Mouse (Mus musculus) hindbrain, postnatal 0 days (tissue): ENCODE results near the gene Arid5a. TPM values are rescaled to one million over a fixed set of nuclear protein-coding genes. Genes with fewer than 3 reads are reported as not detected.

Experiments
- ATAC-seq: fragments of 200-750 bp; cut with Nextera tagmentation; 2 replicates; pipeline ENCODE4 v1.8.0; 2017; ENCODE audit warnings: mild to moderate bottlenecking, moderate TSS enrichment, moderate library complexity
- DNase-seq: peaks from one replicate; pipeline ENCODE4 v3.0.0-alpha.2; 2015; ENCODE audit warnings: low spot score
- H3K27ac ChIP-seq: fragments of 300-500 bp; sonication (generic); 2 replicates; pipeline ENCODE4 v1.5.1; 2014; ENCODE audit warnings: mild to moderate bottlenecking
- H3K27me3 ChIP-seq: fragments of 300-500 bp; sonication (generic); 2 replicates; pipeline ENCODE4 v1.6.1; 2014; ENCODE audit warnings: low read length, mixed read lengths; ENCODE audit not compliant: insufficient read depth
- H3K36me3 ChIP-seq: fragments of 300-500 bp; sonication (generic); 2 replicates; pipeline ENCODE4 v1.6.1; 2014; ENCODE audit warnings: low read length, mixed read lengths; ENCODE audit not compliant: insufficient read depth
- H3K4me1 ChIP-seq: fragments of 300-500 bp; sonication (generic); 2 replicates; pipeline ENCODE4 v1.6.1; 2014; ENCODE audit warnings: antibody characterized with exemption, low read length, mixed read lengths; ENCODE audit not compliant: insufficient read depth
- H3K4me2 ChIP-seq: fragments of 300-500 bp; sonication (generic); 2 replicates; pipeline ENCODE4 v1.6.1; 2014; ENCODE audit warnings: low read depth, mild to moderate bottlenecking, low read length, moderate library complexity, mixed read lengths
- H3K4me3 ChIP-seq: fragments of 300-500 bp; sonication (generic); 2 replicates; pipeline ENCODE4 v1.5.1; 2014; ENCODE audit warnings: low read length
- H3K9ac ChIP-seq: fragments of 300-500 bp; sonication (generic); replicated peaks from 2 replicates; pipeline ENCODE4 v1.6.1; 2014; ENCODE audit warnings: mild to moderate bottlenecking, low read length, moderate library complexity, mixed read lengths
- H3K9me3 ChIP-seq: fragments of 300-500 bp; sonication (generic); 2 replicates; pipeline ENCODE4 v1.6.1; 2016; ENCODE audit warnings: low read length, mixed read lengths
- CTCF ChIP-seq: IDR thresholded peaks from 2 replicates; pipeline ENCODE4 v1.5.1; 2016; ENCODE audit warnings: antibody characterized with exemption, control low read depth, low read depth
- WGBS: fragments of 180-500 bp; shearing (Covaris S2); extraction: QIAGEN DNeasy Blood & Tissue Kit; methylation state at CpG from one replicate; pipeline ENCODE4 v1.1.7; 2014; 5-methylcytosine and 5-hydroxymethylcytosine counted together
- polyA plus RNA-seq: library from polyadenylated mRNA; unstranded; fragments of >200 nt; fragmentation: Nextera tagmentation; extraction: Ambion mirVana; gene quantifications from 2 replicates; pipeline ENCODE4 v1.2.1, GENCODE M21; 2015
- total RNA-seq: library from RNA; depleted of rRNA; stranded (reverse); fragments of >200 nt; gene quantifications from 2 replicates; pipeline ENCODE4 v1.2.3, GENCODE M21; 2014

Gene Arid5a
- total and polyA plus RNA-seq, 2 experiments from 2014 or later: 8.4 to 10.1 TPM

- H3K4me2 ChIP-seq: no peak within 1 kb of the TSS
- no peak for TF ChIP-seq CTCF
- H3K27ac ChIP-seq: no peak within 1 kb of the TSS
- H3K27me3 ChIP-seq: no peaks in the 10 kb centered on the region; the same call in 1 of the 2 replicates
- H3K4me3 ChIP-seq: no peak within 1 kb of the TSS
- no peak within 1 kb of the TSS for H3K9ac ChIP-seq
- DNase-seq (no peak), ATAC-seq (0 out of 2 replicates have a peak, but pooled peaks have one; percentile 3)
- no peaks in the 10 kb centered on the region for H3K9me3 ChIP-seq
- H3K36me3 ChIP-seq: no peaks in the 10 kb centered on the region
- H3K4me1 ChIP-seq: no peaks in the 10 kb centered on the region
- 90% methylated on average over 5 of the region's 5 CpGs for WGBS
These were observed 33.1 kb upstream of the Arid5a start, which contains the start of gene Neurl3 for GRCm38 (mm10) chr1:36274455-36274854. Gene Neurl3, minus strand, starts transcription at chr1:36274679.

DNA sequence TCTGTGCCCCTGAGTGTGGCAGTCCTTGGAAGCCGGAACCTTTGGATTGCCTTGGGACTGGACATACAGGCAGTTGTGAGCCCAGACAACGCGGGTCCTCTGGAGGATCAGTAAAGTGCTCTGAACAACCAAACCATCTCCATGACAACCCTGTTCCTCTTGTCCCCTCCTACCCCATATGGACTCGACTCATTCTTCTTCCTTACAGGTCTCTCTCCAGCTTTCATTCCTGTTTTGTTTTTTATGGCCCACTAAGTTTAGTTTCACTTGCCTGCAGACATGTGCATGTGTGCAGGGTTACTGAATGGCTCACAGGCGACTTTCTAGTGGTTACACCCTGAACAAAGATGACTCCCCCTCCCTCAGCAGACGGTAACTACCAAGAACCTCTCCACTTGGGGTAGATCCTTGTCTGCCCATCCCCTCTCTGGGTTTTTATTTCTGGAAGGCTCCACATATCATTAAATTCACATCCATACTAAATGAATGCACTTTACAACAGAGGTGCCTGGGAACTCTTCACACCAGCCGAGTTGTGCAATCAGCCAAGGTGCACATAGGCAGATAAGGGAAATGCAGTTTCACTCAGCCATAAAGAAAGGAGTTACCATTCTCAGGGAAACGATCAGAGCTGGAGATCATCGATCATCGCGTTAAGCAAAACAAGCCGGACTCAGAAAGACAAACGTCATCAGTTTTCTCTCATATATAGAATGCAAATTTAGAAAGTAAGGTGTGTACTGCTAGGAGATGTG is 31.7 kb upstream of the Arid5a start:
- DNase-seq (no peak), ATAC-seq (no peak)
- Histone ChIP-seq H3K4me3 (no peak overlapping the region), H3K9me3 (no peaks in the 10 kb centered on the region), H3K4me1 (no peaks in the 10 kb centered on the region), H3K27me3 (no peaks in the 10 kb centered on the region), H3K4me2 (no peak overlapping the region), H3K9ac (no peak overlapping the region), H3K27ac (no peak overlapping the region), H3K36me3 (no peaks in the 10 kb centered on the region)
- 62% methylated on average over 13 of the region's 13 CpGs for WGBS
- no peak for TF ChIP-seq CTCF

DNA sequence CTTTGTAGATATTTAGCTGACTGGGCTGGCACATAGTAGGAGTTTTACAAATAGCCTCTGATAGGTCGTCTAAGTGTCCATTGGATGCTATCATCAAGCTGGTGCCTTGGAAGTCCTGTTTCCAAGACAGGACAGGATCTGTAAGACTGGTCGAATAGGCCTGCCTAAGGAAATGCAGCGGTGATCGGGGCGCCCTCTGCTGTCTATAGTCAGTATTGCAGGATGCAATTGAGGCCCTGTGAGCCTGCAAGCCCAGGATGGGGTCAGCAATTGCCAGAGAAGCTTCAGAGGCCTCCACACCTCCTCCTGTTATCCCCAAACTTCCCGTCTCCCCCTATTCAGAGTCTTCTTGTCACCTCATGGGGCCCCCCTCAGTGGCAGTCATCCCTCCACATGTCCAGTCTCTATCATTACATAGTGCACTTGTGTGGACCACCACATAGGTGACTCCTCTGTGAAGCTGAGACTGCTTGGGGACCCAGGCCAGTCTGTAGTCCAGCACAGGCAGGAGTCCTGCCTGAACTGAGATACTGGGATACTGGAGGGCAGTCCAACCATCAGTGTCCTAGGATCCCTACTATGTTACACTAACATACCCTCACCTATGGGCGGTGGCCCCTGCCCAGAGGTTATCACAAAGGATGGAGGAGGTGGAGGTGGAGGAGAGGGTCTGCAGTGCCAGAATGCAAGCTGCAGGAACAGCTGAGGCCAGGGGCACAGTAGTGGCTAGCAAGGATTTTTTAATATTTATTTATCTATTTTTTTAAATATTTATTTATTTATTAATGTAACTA is 30.1 kb upstream of the Arid5a start:
- Histone ChIP-seq H3K4me3 (no peak overlapping the region), H3K27ac (no peak overlapping the region), H3K36me3 (no peaks in the 10 kb centered on the region), H3K4me2 (no peak overlapping the region), H3K27me3 (no peaks in the 10 kb centered on the region), H3K4me1 (no peaks in the 10 kb centered on the region), H3K9ac (no peak overlapping the region), H3K9me3 (no peaks in the 10 kb centered on the region)
- TF ChIP-seq CTCF: peak; percentile 82
- peak; percentile 51 for DNase-seq
- 19% methylated on average over 7 of the region's 7 CpGs for WGBS
- no peak; the same call in 1 of the 2 replicates for ATAC-seq

- H3K9me3 ChIP-seq: no peaks in the 10 kb centered on the region
- H3K4me3 ChIP-seq: no peak overlapping the region
- peak; percentile 85 for DNase-seq
- peak; percentile 85 for TF ChIP-seq CTCF
- H3K36me3 ChIP-seq: no peaks in the 10 kb centered on the region
- 21% methylated on average over 3 of the region's 3 CpGs for WGBS
- ATAC-seq: peak; percentile 67; the same call in 1 of the 2 replicates
- no peaks in the 10 kb centered on the region for H3K4me1 ChIP-seq
- no peaks in the 10 kb centered on the region for H3K27me3 ChIP-seq
- H3K27ac ChIP-seq: no peak overlapping the region
- H3K4me2 ChIP-seq: no peak overlapping the region
- no peak overlapping the region for H3K9ac ChIP-seq
These were observed 28.3 kb upstream of the Arid5a start for GRCm38 (mm10) chr1:36279202-36279601.

DNA sequence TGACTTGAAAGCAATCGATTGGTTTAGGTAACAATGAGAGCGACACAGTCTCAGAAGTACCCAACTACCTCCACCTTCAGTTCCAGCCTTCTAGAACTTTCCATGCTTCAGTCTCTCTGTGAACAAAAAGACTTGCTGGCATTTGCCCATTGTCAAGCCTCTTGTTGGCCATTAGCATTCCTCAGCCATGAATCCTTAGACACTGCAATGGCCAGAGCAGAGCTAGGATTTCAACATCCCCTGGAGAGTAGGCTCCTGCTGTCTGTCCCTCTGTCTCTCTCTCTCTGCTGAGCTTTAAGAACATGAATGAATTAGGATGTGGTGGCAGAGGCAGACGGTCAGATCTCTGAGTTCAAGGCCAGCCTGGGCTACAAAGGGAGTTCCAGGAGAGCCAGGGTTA is 26.6 kb upstream of the Arid5a start:
- ATAC-seq: no peak
- no peak overlapping the region for H3K27ac ChIP-seq
- no peak for DNase-seq
- H3K9me3 ChIP-seq: no peaks in the 10 kb centered on the region
- no peaks in the 10 kb centered on the region for H3K4me1 ChIP-seq
- no peak overlapping the region for H3K4me2 ChIP-seq
- 84% methylated on average over 3 of the region's 3 CpGs for WGBS
- H3K36me3 ChIP-seq: no peaks in the 10 kb centered on the region
- H3K9ac ChIP-seq: no peak overlapping the region
- TF ChIP-seq CTCF: no peak
- no peaks in the 10 kb centered on the region for H3K27me3 ChIP-seq
- H3K4me3 ChIP-seq: no peak overlapping the region

GRCm38 (mm10) chr1:36281849-36282248 is 25.7 kb upstream of the Arid5a start:
- Histone ChIP-seq H3K36me3 (no peaks in the 10 kb centered on the region), H3K27me3 (no peaks in the 10 kb centered on the region), H3K9ac (no peak overlapping the region), H3K27ac (no peak overlapping the region), H3K4me1 (no peaks in the 10 kb centered on the region), H3K9me3 (no peaks in the 10 kb centered on the region), H3K4me3 (no peak overlapping the region), H3K4me2 (no peak overlapping the region)
- 86% methylated on average over 6 of the region's 6 CpGs for WGBS
- DNase-seq: no peak
- no peak for ATAC-seq
- no peak for TF ChIP-seq CTCF
